Mouse (Mus musculus) small intestine, adult 10 weeks (tissue): ENCODE results near the gene Hcrtr1. TPM values are rescaled to one million over a fixed set of nuclear protein-coding genes. Genes with fewer than 3 reads are reported as not detected.

ENCODE experiments used
- polyA plus RNA-seq: library from polyadenylated mRNA; stranded (reverse); fragments of 350-450 nt; fragmentation: Illumina TruSeq; extraction: RNeasy Lipid Tissue Mini Kit (QIAGEN cat#74804); gene quantifications from one replicate; pipeline ENCODE4 v1.2.3, GENCODE M21; 2014; ENCODE audit warnings: low replicate concordance

The Hcrtr1 gene
- not detected for polyA plus RNA-seq

DNA sequence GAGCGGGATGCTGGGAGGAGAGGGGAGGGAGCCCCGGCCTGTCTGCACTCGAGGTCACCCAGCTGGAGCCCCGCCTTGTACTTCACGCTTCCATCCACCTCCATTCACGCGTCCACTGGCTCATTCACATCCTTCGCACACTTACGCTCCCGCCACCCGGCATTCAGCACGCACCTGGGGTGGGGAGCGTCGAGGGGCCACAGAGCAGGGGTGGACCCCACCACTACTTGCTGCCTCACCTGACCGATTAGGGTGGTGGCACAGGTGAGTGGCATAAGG, at the start of gene Hcrtr1:
Gene Hcrtr1, minus strand, starts transcription at position 146 of the 279 bp plus-strand sequence.

DNA sequence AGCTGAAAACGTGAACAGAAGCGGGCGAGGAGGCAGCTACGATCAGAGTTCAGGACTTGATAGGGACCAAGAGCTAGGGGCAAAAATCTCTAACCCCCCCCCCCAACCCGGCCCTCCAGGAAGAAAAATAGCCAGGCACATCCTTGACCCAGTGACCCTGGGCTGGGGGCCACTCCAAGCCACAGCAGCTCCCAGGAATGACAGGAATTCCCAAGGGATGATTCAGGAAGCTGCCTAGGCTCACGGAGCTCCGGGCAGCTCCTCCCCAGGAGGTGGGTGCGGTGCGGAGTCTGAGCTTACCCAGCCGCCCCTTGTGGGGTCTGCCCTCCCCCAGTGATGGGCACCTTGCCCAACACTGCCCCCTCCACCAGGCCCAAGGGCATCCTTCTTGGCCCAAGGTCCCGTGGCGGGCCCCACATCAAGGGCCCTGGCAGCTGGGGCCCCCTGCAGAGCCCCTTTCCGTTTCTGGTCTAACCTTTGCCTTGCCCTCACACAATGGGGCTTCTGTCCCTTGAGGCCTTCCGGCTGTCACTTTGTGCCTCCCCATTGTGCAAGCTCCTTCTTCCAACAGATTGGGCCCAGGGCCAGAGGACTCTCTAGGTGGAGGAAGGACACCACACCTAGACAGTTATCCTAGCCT, 36.0 kb upstream of the Hcrtr1 start, which contains the start of gene Tinagl1:
Gene Tinagl1, minus strand, starts transcription at position 51 of the 640 bp plus-strand sequence.

DNA sequence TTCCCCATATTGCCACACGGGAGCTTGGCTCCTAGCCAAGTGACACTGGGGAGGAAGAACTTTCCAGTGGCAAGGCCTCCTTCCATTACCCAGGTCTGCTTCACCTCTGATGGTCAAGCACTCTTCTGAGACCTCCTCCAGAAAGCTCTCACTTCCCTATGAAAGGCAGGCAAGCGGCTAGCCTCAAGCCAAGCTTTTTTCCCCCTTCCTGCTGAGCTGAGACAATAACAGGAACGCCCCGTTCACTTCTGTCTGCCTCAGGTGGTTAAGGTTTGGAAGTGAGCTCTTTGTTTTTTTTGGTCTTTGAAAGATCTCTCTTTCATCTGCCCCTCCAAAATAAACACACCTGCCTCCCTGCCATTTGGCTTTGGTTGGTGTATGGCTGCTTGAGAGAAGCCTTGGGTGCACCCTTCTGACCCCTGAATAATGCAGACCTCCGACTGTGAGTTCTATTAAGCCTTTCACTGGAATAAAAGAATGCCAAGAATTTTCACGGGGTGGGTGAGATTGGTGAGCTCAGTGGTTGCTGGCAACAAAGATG, 37.0 kb downstream of the Hcrtr1 start, which contains the start of gene Pef1:
Gene Pef1, plus strand, starts transcription at position 448 of the 541 bp plus-strand sequence.

Other genes with a start within 250 kb of the Hcrtr1 start
- gene Spocd1, start 210.1 kb downstream of the Hcrtr1 start, polyA plus RNA-seq: not detected
- not detected for gene Adgrb2, start 154.5 kb downstream of the Hcrtr1 start, polyA plus RNA-seq
- 1.4 TPM for gene Col16a1, start 91.5 kb downstream of the Hcrtr1 start, polyA plus RNA-seq
- 5.3 TPM for gene Pef1, start 36.8 kb downstream of the Hcrtr1 start, polyA plus RNA-seq
- gene Tinagl1, start 35.8 kb upstream of the Hcrtr1 start, polyA plus RNA-seq: 3.1 TPM
- gene Gm853, start 83.0 kb upstream of the Hcrtr1 start, polyA plus RNA-seq: not detected
- gene Serinc2, start 139.8 kb upstream of the Hcrtr1 start, polyA plus RNA-seq: 0.82 TPM
- gene Fabp3, start 169.2 kb upstream of the Hcrtr1 start, polyA plus RNA-seq: not detected
- gene Gm10570, start 169.3 kb upstream of the Hcrtr1 start, polyA plus RNA-seq: not detected
- 20.3 TPM for gene Zcchc17, start 220.6 kb upstream of the Hcrtr1 start, polyA plus RNA-seq
- 9.6 TPM for gene Snrnp40, start 220.8 kb upstream of the Hcrtr1 start, polyA plus RNA-seq